ENCODE assay signal across 9 mouse cellular contexts in the genomic region with DNA sequence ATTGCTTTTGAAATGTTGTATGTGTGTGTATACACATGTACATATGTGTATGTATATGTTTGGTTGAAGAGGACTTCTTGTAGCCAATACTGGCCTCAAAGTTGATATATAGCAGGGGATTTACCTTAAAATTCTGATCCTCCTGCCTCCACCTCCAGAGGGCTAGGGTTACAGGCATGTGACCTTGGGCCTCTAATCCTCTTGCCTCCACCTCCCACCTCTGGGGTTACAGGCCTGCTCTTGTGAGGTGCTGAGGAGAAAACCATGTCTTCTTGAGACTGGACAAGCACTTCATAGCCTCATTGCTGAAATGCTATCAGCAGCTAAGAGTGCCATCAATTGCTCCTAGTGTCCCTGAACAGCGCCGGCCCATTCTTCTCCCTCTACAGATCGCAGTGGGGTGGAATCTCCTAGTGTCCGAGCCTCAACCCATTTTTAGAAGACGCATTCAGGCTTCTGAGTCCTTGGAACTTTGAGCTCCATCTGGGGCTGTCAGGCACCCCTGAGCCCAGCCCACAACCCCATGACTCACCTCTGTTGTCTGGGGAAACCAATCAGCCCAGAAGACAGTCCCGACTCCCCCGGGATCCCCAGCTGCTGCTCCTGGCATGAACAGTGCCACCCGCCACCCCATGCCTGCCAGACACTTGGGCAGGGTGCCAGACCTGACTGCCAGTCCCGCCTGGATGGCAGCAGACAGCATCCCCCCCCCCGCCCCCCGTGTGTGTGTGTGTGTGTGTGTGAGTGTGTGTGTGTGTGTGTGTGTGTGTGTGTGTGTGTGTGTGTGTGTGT. TPM values are rescaled to one million over a fixed set of nuclear protein-coding genes. Genes with fewer than 3 reads are reported as not detected.
DNase-seq lines count a peak whose midpoint lies in the region; ATAC-seq lines count a peak whose summit lies in the region.
"Had no signal": no experiment of that assay in that cellular context is flagged by ENCODE, and none has a peak within 500 bp of the region (broad histone marks: within the 10 kb centered on the region; RNA-seq: fewer than 3 reads in every experiment).

No protein-coding gene starts in this region.

- no peaks in the 10 kb centered on the region for H3K36me3 ChIP-seq in neural tube, embryonic 11.5 days (ENCODE audit: control insufficient read depth, insufficient read depth, low read length)
- no peaks in the 10 kb centered on the region for H3K36me3 ChIP-seq in forebrain, embryonic 11.5 days (ENCODE audit: control insufficient read depth, insufficient read depth, low read length)
- no peaks in the 10 kb centered on the region for H3K36me3 ChIP-seq in heart, embryonic 13.5 days
- no peaks in the 10 kb centered on the region for H3K36me3 ChIP-seq in kidney, embryonic 16.5 days (ENCODE audit: insufficient read depth, low read length)

- H3K4me1 ChIP-seq in neural tube, embryonic 11.5 days (ENCODE audit: control insufficient read depth, insufficient read depth, low read length): peaks cover 3% of the 10 kb centered on the region; the same call in 1 of the 2 replicates
- 0 out of 2 replicates have a peak, but pooled peaks cover 3% of the 10 kb centered on the region for H3K4me1 ChIP-seq in forebrain, embryonic 11.5 days (replicated peaks; ENCODE audit: control insufficient read depth, insufficient read depth, low read length)
- peaks cover 25% of the 10 kb centered on the region for H3K4me1 ChIP-seq in heart, embryonic 13.5 days
- peaks cover 16% of the 10 kb centered on the region for H3K4me1 ChIP-seq in kidney, embryonic 16.5 days (ENCODE audit: insufficient read depth, low read length)

- no peak overlapping the region for H3K4me3 ChIP-seq in neural tube, embryonic 11.5 days (ENCODE audit: low read depth, low read length)
- H3K4me3 ChIP-seq in forebrain, embryonic 11.5 days (ENCODE audit: low read depth, low read length): no peak overlapping the region
- peak overlapping the region; percentile 8 for H3K4me3 ChIP-seq in heart, embryonic 13.5 days
- no peak overlapping the region for H3K4me3 ChIP-seq in kidney, embryonic 16.5 days (ENCODE audit: low read length)

- no peak overlapping the region for H3K4me2 ChIP-seq in neural tube, embryonic 11.5 days (ENCODE audit: low read depth)
- H3K4me2 ChIP-seq in forebrain, embryonic 11.5 days (ENCODE audit: low read depth, low read length, severe bottlenecking): no peak overlapping the region
- H3K4me2 ChIP-seq in heart, embryonic 13.5 days: peak overlapping the region; percentile 59
- H3K4me2 ChIP-seq in kidney, embryonic 16.5 days (replicated peaks; ENCODE audit: low read depth, low read length): no peak overlapping the region

- WGBS in neural tube, embryonic 11.5 days: 53% methylated on average over 9 of the region's 11 CpGs
- 61% methylated on average over 9 of the region's 11 CpGs for WGBS in forebrain, embryonic 11.5 days
- WGBS in heart, embryonic 13.5 days: 19% methylated on average over 11 of the region's 11 CpGs
- 35% methylated on average over 9 of the region's 11 CpGs for WGBS in kidney, embryonic 16.5 days

- no peaks in the 10 kb centered on the region for H3K9me3 ChIP-seq in neural tube, embryonic 11.5 days (ENCODE audit: control insufficient read depth, low read length)
- no peaks in the 10 kb centered on the region for H3K9me3 ChIP-seq in forebrain, embryonic 11.5 days (ENCODE audit: control insufficient read depth, low read length)
- H3K9me3 ChIP-seq in heart, embryonic 13.5 days: no peaks in the 10 kb centered on the region
- H3K9me3 ChIP-seq in kidney, embryonic 16.5 days (ENCODE audit: low read length): no peaks in the 10 kb centered on the region

- peak; percentile 70 for ATAC-seq in neural tube, embryonic 11.5 days (ENCODE audit: insufficient read depth, low FRiP score, low TSS enrichment)
- peak; percentile 65 for ATAC-seq in forebrain, embryonic 11.5 days (replicated peaks; ENCODE audit: low FRiP score)
- ATAC-seq in heart, embryonic 13.5 days (ENCODE audit: extremely low read depth, insufficient number of reproducible peaks, low FRiP score, low TSS enrichment): peak; percentile 39; the same call in 1 of the 2 replicates
- peak; percentile 60; the same call in 1 of the 2 replicates for ATAC-seq in kidney, embryonic 16.5 days (ENCODE audit: low FRiP score, low TSS enrichment)

- H3K27ac ChIP-seq in neural tube, embryonic 11.5 days (ENCODE audit: low read depth, low read length): no peak overlapping the region
- no peak overlapping the region for H3K27ac ChIP-seq in forebrain, embryonic 11.5 days (ENCODE audit: low read depth, low read length)
- peak overlapping the region; percentile 84 for H3K27ac ChIP-seq in heart, embryonic 13.5 days (replicated peaks)
- H3K27ac ChIP-seq in kidney, embryonic 16.5 days (ENCODE audit: low read length): no peak overlapping the region
- H3K27ac ChIP-seq: liver, embryonic 14.5 days had no signal

- no peak overlapping the region for H3K9ac ChIP-seq in neural tube, embryonic 11.5 days (ENCODE audit: low read length)
- no peak overlapping the region for H3K9ac ChIP-seq in forebrain, embryonic 11.5 days (ENCODE audit: low read length)
- H3K9ac ChIP-seq in heart, embryonic 13.5 days: peak overlapping the region; percentile 63
- H3K9ac ChIP-seq in kidney, embryonic 16.5 days (replicated peaks; ENCODE audit: low read length): no peak overlapping the region
- H3K9ac ChIP-seq: liver, embryonic 14.5 days had no signal

- DNase-seq in neural tube, embryonic 11.5 days (ENCODE audit: low spot score): no peak
- no peak for DNase-seq in neural tube, embryonic 10.5 days (ENCODE audit: extremely low spot score, low spot score)
- peak; percentile 62 for DNase-seq in forebrain, embryonic 11.5 days (ENCODE audit: low spot score)
- DNase-seq in lung, adult 18-20 months: peak; percentile 33 to 46
- peak; percentile 25 for DNase-seq in ovary, postnatal 10 days (ENCODE audit: low spot score)
- peak; percentile 48 for DNase-seq in urinary bladder, adult 2 months (ENCODE audit: low spot score)

- no peaks in the 10 kb centered on the region for H3K27me3 ChIP-seq in neural tube, embryonic 11.5 days (ENCODE audit: control insufficient read depth, insufficient read depth, low read length)
- H3K27me3 ChIP-seq in forebrain, embryonic 11.5 days (ENCODE audit: control insufficient read depth, insufficient read depth, low read length): peaks cover 2% of the 10 kb centered on the region; the same call in 1 of the 2 replicates
- H3K27me3 ChIP-seq in heart, embryonic 13.5 days (replicated peaks): peaks cover 14% of the 10 kb centered on the region
- peaks cover 17% of the 10 kb centered on the region; the same call in 1 of the 2 replicates for H3K27me3 ChIP-seq in kidney, embryonic 16.5 days (ENCODE audit: insufficient read depth, low read length)

RNA-seq across cellular contexts. Expression of gene Pmepa1, which starts 30.6 kb away (rescaled TPM):
- polyA plus RNA-seq in neural tube, embryonic 11.5 days (2014; fragmentation: Nextera tagmentation; extraction: Ambion mirVana): 5.3 and 5.9 TPM in 2 replicates
- 3.3 and 3.6 TPM in 2 replicates for polyA plus RNA-seq in forebrain, embryonic 11.5 days (2014; fragmentation: Nextera tagmentation; extraction: Ambion mirVana)
- polyA plus RNA-seq in heart, embryonic 13.5 days (2015; fragmentation: Nextera tagmentation; extraction: Ambion mirVana): 3.4 TPM in 2 replicates
- polyA plus RNA-seq in kidney, embryonic 16.5 days (2015; fragmentation: Nextera tagmentation; extraction: Ambion mirVana): 4.3 and 4.8 TPM in 2 replicates
- polyA plus RNA-seq in urinary bladder, adult 2 months (2012; rRNA removed): 37.0 and 54.0 TPM in 2 replicates

Comparison
In these comparisons a context has a peak if more than half of its experiments do, and no peak if none do; other contexts are left out.
1. DNase-seq: peak in forebrain, embryonic 11.5 days (single experiment), lung, adult 18-20 months (2 of 2), ovary, postnatal 10 days (single experiment) and urinary bladder, adult 2 months (single experiment); none in neural tube, embryonic 11.5 days (single experiment) and neural tube, embryonic 10.5 days (single experiment).
2. Peak in every context shown above with its lines, with median percentiles within 50 percentile points of each other: ATAC-seq.